Mouse (Mus musculus): ENCODE measurements around the gene Wdfy4.

- TF ChIP-seq POLR2A (IDR thresholded peaks at IDR 0.05; ENCODE audit: insufficient read depth, low read length) (no peak), CTCF (IDR thresholded peaks at IDR 0.05; ENCODE audit: low read depth, low read length) (no peak), EP300 (IDR thresholded peaks at IDR 0.05; ENCODE audit: insufficient read depth, low read depth, low read length) (no peak)
Measured at GRCm38 (mm10) chr14:32931709-32932108, 253.6 kb downstream of the Wdfy4 start.

Data from ES-Bruce4 (cell line).